Mouse (Mus musculus) adrenal gland, postnatal 25 days (tissue): ENCODE measurements around the gene Nudt22. TPM values are rescaled to one million over a fixed set of nuclear protein-coding genes. Genes with fewer than 3 reads are reported as not detected.

Experiments
- DNase-seq: peaks from one replicate; pipeline ENCODE4 v3.0.0; 2021; ENCODE audit warnings: mixed read lengths
- total RNA-seq: library from RNA; stranded (reverse); gene quantifications from 2 replicates; pipeline ENCODE4 v1.2.3, GENCODE M21; 2021

The Nudt22 gene
- total RNA-seq, 1 experiment from 2014 or later: 50.6 TPM

DNA sequence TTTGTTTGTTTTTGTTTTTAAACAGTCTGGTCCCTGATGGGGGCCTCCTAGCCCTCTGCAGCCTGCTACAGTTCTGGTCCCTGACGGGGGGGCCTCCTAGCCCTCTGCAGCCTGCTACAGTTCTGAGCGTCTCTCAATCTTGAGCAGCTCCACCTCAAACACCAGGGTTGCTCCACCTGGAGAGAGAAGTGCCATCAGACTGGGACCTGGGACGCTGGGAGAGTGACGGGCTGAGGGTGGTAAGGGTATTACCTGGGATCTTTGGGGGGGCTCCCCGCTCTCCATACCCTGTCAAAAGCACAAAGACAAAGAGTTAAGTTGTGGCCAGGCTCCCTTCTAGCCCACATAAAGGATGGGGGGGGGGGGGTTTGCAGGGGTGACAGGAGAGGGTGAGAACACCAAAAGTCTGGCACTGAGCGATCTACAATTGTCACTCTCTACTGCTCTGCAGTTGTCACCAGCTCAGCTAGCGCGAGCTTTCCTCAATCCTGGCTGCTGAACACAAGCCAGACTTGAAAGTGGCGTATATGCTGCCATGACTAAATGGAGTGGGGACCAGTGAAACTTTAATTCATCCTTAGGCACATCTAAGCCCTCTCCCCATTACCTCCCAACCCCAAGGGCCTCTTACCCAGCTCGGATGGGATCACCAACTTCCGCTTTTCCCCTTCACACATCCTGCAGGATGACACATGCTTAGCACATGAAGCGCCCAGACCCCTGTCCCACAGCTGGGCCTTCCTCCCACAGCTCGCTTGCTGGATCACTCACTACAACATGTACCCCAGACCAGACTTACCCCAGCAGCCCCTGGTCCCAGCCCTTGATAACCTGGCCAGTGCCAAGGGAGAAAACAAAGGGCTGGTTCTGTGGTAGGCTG is 17.9 kb downstream of the Nudt22 start:
- no peak for DNase-seq

DNA sequence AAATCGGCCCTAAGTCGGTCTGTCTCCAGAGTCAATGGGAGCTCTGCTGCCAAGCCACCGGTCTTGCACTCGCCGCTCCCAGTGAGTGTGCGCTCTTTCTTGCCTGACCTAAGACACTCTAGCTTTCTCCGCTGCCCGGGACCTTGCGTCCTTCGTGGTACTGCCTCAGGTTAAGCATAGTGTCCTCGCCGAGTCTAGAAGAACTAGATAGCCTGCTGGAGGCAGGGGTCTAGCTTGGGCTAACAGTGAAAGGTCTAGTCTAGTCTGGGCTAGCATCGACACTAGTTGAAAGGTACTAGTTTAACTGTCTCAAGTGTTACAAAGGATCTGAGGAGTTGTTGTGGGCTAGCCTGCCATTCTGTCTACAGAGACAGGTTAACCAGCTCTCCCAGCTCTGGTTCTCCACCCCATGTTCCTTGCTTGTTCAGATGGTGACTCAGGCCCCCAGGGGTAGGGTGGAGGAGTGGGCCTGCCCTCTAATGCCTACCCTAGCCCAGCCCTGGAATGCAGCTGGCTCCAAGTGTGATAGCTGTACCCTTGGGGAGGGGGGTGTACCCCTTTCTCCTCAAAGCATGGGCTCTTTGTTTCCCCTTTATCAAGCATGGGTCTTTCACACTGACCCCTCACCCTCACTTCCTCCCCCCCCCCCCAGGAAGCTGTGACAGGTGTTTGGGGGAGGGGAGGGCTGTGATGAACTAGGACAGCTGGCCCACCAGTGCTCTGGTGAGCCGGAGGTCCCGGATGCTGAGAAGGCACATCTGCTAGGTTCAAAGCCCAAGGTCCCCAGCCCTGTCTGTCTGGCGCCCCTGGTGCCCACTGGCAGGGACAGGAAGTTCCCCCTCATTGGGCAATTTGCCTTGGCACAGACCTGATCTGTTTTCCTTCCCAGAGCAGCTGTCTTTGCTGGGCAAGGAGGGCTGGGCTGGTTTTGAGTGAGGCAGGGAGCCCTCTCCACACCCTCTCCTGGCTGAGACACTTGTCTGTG is 20.1 kb downstream of the Nudt22 start, which contains the start of gene Plcb3:
Gene Plcb3 (minus strand): TSS at position 934 of the 985 bp plus-strand sequence.
- peak; percentile 59 for DNase-seq

DNA sequence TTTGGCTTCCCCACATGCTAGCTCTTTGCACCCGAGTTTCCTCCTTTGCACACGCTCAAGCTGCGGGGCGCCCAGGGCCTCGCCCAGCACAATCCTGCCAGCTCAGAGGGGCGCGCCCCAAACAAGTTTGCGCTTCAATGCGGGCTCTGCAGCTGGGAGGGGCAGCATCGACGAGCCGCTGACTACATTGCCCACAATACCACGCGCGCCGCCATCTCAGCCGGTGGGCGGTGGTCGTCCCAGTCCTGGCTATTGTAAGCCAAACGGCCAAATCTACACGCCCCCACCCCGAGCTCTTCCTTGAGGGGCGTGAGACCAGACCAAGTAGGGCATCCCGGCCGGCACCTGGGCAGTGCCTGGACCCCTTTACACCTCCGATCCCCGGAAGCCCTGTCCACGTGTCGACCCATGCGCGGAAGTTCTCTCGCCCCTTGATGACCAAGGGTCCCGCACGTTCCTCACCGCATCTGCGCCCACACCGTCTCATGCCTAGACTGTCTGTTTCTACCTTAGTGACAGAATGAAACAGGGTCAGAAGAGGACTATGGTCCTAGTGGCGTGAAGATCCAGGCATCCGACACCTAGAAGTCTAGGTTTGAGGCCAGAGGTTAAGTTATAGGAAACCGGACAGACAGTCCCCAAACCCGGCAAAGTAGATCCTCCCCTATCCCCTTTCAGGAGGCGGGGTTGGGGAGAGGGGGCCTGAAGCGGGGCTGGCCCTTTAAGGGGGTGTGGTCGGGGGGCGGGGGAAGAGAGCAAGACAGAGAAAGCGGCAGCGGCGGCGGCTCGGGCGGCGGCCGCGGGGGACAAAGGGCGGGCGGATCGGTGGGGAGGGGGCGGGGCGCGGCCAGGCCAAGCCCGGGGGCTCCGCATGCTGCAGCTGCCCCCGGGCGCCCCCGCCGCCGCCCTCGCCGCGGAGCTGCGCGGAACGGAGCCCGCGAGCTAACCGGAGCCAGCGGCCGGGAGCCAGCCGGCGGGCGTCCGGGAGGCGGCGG is 21.4 kb downstream of the Nudt22 start, which contains the start of gene Ppp1r14b:
Gene Ppp1r14b (plus strand): TSS at position 758 of the 995 bp plus-strand sequence.
- peak; percentile 87 for DNase-seq

DNA sequence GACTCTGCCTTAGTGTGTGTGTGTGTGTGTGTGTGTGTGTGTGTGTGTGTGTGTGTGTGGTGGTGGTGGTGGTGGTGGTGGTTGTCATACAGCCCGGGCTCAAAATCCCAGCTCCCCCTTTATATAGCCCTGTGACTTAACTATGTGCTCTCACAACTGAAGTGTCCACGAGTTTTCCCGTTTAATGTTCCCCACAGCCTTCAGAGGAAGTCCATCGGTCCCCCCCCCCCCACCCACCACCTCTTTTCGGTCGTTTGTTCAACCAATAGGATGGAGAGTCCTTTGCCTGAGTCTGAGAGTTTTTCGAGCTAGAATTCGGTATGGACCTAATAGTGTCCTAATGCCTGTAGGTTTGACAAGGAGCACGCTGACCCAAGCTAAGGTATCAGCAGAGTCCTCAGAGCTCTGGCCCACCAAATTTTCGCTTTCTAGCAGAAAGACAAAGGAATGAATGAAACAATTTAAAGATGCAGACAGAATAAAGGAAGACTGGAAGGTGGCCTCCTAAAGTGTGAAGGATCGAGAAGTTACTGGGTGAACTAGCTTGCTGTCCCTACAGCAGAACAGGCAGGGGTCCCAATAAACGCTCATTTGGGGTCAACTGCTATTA is 22.2 kb downstream of the Nudt22 start:
- DNase-seq: no peak

DNA sequence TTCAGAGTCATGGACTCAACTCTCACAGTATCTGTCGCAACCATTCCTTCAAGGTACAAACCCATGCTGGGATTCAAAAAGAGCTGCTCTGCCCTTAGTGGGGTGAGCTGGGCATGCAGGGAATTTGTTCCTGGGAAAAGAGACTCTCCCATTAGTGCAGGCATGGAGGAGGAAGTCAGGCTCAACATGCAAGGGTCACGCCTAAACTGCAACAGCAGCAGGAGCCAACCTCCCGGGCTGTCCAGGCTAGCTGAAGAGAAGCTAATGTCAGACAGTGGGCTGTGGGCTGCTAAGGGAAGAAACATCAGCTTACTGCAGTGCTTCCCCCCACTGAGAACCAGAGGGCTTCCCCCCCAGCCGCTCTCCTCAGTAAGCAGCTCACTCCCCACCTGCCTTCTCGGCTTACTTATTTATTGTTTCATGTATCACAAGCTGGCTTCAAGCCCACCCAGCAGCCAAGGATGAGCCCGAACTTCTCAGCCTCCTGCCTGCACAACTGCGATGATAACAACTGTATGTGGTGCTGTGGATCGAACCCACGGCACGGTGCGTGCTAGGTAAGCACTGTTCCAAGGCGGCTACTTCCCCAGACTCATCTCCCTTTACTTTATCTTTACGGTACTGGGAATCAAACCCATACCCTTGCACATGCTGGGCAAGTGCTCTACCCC is 23.5 kb downstream of the Nudt22 start:
- no peak for DNase-seq

DNA sequence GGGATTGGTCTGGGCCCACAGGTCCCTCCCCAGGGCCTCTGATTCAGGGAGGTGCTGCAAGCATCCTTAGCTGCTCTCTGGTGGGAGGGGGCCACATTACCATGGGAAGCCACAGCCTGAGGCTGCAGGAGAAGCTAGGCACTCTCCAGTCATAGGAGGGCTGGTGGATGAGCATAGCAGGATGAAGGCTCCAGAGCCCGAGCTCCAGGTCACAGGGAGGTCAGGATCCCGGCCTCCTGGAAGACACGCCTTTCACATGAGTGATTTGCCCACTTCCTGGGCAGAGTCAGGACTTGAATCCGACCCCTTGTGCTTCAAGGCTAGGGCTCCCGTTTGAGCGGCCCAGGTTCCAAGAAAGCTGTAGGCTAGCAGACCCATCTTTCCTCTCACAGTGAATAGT is 24.3 kb downstream of the Nudt22 start:
- DNase-seq: no peak

DNA sequence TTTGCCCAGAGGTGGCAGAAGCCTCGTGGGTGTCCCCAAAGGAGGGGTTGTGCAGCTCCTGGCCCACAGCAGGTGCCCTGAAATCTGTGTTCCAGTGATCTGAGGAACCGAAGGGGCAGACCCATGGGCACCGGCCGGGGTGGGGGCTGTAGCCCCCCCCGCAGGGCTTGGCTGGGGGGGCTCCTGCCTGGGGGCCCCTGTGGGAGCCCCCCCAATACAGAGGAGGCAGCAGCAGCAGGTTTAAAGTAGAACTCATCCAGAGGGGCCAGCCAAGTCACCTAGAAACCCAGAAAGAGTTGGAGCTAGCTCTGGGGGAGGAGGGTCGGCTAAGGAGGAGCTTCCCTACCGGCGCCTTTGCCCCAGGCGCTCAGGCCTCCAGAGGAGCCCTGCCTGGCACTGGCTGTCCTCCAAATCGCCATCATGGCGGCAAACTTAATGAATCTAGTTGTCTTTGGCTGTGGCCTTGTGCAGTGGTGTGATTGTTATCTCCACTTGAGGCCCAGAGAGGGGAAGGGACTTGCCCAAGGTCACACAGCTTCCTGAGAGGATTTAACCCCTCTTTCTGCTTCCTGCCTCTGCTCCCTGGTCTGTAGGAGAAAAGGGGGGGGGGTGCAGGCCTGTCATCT is 25.3 kb downstream of the Nudt22 start:
- no peak for DNase-seq

DNA sequence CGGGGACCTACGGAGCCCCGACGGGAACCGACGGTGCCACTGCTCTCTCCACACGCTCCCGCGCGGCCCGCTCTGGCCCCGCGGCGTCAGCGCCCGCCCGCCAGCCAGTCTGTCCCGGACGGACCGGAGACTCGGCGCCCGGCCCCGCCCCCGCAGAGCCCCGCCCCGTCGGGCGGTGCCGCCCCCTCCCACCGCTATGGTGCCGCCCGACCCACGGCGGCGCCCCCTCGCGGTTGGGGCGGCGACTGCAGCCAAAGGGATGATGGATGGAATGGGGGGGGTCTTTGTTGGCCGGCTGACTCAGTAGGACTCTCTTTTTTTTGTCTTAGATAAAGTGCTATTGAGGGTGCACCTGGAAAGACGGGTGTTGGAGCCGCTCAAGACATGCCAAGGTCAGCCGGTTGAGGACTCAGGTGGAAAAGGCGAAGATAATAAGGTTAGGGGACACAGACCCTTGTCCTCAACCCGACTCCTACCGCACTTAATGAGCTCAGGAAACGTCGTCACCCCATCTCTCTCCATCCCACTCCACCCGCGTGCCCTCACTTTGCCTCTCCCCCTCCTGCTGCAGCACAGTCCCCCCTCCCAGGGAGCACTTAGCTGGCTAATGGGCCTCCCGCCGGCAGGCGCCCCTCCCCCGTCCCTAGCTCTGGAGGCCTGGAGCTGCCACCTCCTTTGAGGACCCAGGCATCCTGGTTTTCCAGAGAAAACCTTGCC is 26.1 kb downstream of the Nudt22 start:
- DNase-seq: peak; percentile 89

DNA sequence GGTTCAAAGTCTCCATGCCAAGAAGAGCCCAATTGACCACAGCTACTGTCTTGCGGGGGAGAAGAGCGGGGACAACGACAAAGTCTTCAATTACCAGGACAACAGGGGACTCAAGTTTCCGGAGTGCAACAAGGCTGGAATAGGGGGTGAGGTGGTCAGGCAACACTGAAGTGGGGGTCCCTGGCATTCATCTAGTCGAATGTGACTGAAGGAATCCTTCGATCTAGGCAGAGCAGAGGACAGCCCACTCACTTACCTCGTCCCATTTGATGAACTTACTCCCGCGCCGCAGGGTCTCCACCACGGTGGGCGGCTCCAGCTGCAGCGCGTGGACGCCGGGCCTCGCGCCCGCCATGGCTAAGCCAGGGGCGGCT is 26.6 kb downstream of the Nudt22 start:
- DNase-seq: no peak

DNA sequence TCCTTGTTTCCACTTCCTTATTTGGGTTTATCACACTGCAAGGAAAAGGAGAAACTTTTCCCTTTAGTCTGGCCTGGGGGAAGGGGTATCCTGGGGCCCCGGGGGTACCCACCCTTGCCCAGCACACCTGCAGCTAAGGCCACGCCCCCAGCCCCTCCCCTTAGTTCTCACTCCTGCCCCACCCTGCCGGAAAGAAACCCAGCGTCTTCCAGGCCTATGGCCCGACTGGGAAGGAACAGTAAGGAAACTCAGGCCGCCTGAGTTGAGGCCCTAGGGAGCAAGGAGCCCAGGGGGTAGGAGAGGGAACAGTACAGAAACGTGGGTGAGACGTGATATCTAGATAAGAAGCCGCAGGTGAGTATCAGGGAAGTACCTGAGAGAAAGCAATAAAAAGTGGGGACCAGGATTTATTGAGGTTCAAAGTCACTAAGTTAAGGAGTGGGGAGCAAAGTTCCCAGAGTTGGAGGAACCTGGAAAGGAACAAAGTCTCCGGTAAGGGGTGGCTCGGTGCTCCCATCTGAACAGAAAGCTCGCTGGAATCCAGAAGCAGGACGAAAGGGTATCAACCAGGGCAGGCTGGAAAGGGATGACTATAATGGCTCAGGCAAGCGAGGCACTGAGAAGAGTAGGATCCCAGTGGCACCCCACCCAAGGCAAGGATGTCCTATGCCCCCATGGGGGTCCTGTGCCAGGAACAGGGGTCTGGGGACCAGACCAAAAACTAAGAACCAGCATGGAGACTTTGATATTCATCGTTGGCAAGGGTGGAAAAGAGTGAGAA is 27.2 kb downstream of the Nudt22 start:
- no peak for DNase-seq

DNA sequence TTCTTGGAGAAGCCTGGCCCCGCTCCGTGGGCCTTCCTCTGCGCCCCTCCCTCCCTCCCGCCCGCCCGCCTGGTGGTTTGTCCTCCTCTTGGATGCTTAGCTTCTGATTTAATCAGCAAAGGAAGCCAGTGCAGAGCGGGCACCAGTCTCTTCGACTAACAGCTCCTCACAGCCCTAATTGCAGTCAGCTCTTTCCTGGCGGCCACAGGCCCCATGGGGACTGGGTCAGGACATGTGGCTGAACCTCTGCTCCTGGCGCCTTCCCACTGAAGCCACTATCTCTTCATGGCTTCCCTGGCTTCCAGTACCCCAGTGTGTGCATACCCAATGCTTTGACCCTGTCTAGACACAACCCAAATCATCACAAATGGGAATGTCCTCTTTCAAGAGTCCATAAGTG is 39.5 kb downstream of the Nudt22 start:
- DNase-seq: no peak

DNA sequence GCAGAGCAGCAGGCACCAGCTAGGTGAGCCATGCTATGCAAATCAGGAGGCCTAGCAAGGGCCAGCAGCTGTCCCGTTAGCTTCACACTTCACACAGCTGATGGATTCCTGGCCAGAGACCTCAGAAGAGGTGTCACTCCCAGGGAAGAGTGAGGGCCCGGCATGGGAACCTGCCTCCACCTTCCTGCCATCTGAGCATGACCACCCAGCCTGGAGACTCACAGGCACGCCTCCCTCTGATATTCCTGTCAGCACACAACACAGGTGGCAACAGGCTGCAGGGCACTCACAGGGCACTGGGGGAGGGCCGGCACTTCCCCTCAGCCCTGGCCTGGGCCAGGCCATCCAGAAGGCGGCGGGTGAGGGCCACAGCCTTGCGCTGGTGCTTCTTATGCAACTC is 40.5 kb downstream of the Nudt22 start:
- no peak for DNase-seq

DNA sequence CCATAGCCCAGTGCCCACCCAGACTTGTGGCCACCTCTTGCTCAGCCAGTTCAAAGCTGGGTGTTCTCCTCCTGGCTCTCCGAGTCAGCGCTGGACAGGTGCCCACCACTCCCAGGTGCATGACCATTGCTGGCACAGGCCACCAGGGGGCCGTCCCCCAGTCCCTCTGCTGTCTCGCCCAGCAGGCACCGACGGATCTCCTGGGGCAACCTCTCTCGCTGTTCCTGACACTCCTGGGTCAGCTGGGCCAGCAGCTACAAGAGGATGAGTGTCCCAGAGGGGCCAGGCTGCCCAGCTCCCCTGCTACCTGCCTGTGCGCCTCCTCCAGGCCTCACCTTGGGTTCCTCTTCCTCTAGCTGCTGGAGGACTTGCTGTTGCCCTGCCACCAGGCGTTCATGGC is 41.9 kb downstream of the Nudt22 start:
- peak; percentile 65 for DNase-seq

DNA sequence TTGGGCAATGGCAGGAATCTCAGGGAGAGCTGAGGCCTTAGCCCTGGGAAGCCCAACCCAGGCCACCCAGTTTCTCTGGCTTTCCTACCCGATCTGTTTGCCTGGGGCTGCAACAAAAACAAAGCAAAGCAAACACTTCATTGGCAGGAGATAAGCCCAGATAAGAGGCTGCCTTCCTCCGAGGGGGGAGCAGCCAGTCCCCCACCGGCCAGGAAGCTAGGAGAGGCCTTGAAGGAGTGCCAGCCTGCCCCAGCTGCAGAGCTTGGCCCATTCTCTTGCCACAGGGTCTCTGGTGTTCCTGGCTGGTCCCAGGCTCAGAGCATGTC is 43.2 kb downstream of the Nudt22 start:
- peak; percentile 73 for DNase-seq

DNA sequence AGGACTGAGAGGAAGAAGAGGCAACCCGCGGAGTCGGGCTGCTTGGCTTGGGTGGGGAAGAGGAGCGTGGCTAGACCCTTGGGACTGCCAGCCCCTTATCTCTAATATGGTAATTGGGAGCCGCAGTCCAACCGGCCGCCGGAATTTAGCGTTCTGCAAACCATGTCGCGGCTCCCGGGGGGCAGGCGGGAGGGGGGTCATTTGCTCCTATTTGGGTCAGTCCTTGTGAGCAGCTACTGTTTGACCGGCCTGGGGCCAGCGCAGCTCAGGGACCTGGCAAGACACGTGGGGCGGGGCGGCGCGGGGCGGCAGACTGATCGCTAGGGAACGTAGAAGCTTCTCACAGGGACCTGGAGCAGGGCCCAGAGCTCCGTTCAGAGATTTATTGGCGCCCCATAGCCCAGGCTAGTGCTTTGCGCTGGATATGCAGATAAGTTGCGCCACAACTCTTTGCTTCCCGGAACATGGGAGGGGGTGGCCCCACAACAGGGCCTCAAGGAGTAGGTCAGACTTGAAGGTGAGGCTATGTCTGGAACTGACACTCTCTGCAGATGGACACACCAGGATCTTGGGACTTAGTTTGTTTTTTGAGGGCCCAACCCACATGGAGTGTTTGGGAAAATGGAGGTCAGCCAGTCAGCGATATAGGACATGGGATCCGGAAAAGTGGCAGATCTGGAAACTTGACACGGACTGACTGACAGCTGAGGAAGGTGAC is 43.8 kb downstream of the Nudt22 start:
- peak; percentile 88 for DNase-seq

DNA sequence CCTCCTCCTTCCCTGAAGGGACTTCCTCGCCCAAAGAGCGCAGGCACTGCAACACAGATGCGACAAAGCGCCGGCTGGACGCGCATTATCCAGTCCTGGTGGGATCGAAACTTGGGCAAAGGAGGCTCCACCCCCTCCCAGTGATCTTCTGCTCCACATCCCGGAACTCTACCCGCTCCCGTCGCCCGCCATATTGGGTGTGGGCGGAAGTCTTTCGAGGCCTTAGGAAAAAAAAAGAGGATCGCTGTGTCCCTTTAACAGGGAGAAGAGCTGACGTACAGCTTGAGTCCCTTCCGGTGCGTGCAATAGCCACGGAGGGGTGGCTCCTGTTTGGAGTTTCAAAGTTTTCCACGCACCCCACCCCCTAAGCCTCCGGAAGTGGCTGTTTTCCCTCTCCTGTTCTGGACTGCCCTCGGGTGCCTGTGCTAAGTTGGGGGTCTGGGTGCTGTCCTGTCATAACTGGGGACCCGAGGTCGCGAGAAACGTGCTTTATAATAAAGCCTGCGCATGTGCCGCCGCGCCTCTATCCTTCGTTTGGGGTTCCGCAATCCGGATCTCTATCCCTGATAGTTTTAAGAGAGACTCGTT is 44.4 kb downstream of the Nudt22 start:
- peak; percentile 92 for DNase-seq

DNA sequence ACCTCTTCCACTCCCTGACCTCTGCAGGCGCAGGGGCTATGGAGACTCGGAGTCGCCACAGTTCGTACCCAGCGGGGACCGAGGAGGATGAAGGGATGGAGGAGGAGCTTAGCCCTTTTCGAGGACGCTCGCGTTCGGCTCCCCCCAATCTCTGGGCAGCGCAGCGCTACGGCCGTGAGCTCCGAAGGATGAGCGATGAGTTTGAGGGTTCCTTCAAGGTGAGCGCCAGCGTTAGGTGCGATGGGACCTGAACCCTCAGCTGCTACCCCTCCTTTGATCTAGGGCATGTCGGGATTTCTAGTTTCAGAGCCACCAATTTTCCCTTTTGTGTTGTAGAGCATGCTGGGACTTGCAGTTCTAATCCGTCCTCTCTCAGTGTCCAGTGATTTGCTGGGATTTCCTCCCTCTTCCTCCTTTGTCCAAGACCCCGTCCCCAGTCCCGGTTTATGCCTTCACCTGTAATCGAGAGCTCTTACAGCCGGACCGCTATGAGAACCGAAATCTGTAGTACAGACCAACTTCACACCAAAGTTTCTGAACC is 45.2 kb downstream of the Nudt22 start:
- DNase-seq: peak; percentile 61
